Mouse (Mus musculus): ENCODE results near the gene Rnf185. TPM values are rescaled to one million over a fixed set of nuclear protein-coding genes. Genes with fewer than 3 reads are reported as not detected.

The Rnf185 gene
- polyA plus RNA-seq, 1 experiment from 2014 or later = 43.9 TPM

DNA sequence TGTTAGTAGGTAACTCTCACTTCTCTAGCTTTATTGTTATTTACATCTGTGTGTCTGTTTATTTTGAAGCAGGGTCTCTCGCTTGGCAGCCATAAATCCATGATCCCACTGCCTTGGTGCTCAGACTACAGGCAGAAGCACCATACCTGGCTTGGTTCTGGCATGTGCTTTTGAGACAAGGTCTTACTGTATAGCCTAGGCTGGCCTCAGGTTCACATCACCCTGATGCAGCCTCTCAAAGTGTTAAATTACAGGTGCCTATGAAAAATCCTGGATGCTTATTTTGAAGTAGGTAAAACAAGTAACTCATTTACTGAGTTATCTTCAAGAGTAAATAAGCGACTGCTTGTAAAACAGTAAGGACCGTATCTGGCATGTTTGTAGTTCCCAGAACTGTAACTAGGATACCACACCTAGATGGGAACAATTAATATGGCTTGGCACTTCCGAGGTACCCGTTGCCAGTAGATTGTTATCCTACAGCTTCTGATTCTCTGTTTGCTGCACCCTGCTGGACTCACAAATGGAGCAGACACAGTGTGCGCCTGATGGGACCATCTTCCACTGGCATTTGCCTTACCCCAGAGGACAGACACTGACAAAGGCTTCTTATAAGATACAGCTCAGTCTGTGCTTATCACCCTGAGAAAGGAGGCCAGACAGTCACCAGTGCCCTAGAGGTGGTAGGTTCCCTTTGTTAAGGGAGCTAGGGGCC lies 64.5 kb downstream of the Rnf185 start:
- H3K4me2 ChIP-seq (replicated peaks) = no peak overlapping the region
- no peak overlapping the region for H3K27ac ChIP-seq
- no peaks in the 10 kb centered on the region for H3K9me3 ChIP-seq
- WGBS = 86% methylated on average over 6 of the region's 6 CpGs
- peaks cover 13% of the 10 kb centered on the region for H3K36me3 ChIP-seq
- no peaks in the 10 kb centered on the region for H3K4me1 ChIP-seq
- no peaks in the 10 kb centered on the region for H3K27me3 ChIP-seq (replicated peaks)
- H3K9ac ChIP-seq = no peak overlapping the region
- ATAC-seq (ENCODE audit: low FRiP score, low read depth) = no peak
- H3K4me3 ChIP-seq = no peak overlapping the region

DNA sequence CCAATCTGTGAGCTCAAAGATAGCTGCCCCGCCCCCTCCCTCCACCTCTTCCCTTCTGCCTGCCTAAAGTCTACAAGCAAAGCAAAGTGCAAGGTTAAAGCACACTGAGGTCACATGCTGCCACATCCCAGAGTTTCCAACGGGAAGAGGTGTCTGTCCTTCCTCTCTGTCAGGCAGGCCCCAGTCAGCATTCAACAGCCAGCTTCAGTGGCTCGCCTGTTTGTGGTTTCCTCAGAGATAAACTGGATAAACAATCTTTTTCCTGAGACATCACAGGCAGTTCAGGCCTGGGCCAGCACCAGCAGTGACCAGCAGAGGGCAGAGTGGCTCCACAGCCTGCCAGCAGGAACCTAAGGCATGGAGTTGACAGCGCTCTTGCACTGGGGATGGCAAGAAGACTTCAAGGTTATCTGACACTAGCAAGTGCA lies 65.2 kb downstream of the Rnf185 start:
- H3K9me3 ChIP-seq = no peaks in the 10 kb centered on the region
- H3K4me3 ChIP-seq = no peak overlapping the region
- no peaks in the 10 kb centered on the region for H3K27me3 ChIP-seq (replicated peaks)
- 34% methylated on average over 4 of the region's 4 CpGs for WGBS
- no peak overlapping the region for H3K4me2 ChIP-seq (replicated peaks)
- no peak overlapping the region for H3K9ac ChIP-seq
- H3K36me3 ChIP-seq = peaks cover 13% of the 10 kb centered on the region
- H3K4me1 ChIP-seq = no peaks in the 10 kb centered on the region
- ATAC-seq (ENCODE audit: low FRiP score, low read depth) = 0 out of 2 replicates have a peak, but pooled peaks have one; percentile 74
- H3K27ac ChIP-seq = no peak overlapping the region

DNA sequence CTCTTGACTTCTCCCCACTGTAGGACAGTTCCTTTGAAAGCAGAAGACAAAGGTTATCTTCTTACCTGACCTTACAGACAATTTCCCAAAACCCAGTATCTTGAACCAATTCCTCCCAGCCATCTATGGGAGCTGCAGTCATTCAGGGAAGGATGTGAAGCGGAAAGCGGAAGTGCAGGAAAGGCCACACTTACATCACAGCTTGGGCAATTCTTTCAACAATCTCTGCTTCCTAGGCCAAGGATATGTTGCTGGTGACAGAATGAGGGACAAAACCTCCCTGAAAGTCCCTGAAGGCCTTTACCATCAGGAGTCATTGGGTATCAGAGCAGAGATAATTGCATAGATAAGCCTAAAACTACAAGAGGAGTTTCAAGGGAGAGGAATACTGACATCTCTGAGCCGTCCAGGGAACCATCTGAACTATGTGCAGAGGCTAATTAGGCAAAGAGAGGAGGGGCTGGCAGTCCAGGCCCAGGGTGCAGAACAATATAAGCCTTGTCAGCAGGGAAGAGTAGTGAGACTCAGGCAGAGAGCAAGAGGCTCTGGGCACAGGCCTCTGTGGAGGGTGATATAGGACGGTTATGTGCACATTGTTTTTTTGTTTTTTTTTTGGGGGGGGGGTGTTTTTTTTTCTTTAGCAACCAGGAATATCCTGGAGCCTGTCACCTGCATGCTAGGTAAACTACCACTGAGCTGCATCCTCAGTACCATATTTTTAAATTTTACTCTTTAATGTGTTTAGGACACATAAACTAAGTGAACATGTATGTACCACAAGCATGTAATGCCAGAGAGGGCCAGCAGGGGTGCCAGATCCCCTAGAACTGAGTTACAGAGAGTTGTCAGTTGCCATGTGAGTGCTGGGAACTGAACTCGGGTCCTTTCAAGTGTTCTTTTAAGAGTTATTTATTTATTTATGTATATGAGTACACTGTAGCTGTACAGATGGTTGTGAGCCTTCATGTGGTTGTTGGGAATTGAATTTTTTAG lies 69.3 kb downstream of the Rnf185 start:
- no peak for ATAC-seq (ENCODE audit: low FRiP score, low read depth)
- no peak overlapping the region for H3K27ac ChIP-seq

DNA sequence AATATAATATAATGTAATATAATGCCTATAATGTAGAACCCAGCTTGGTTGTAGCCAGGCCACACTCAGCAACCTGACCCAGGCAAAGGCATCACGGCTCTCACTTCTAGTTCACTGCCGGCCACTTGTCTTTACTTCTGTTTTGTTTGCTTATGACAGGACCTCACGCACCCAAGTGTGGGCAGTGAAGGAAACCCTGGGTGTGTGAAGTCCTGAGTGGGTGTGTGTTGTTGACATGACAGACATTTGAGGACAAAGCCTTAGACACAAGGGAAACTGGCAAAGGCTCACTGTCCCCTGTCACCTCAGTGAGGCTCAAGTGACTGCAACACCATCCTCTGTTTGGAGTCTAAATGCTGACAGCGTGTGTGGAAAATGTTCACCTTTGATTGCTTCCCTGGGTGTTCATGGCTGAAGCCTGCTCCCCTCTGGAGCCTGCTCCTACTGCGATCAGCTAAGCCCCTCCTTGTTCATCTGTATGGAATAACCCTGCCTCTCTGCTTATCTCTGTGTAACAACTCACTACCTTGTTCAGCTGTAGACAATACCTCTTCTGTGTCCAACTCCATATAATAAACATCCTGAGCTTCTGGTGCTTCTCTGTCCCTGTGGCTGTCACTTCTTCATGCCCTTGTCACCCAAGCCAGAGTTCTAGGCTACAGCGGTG lies 70.9 kb downstream of the Rnf185 start:
- Histone ChIP-seq H3K36me3 (peaks cover 11% of the 10 kb centered on the region; the same call in 1 of the 2 replicates), H3K9ac (no peak overlapping the region), H3K27me3 (replicated peaks) (no peaks in the 10 kb centered on the region), H3K27ac (no peak overlapping the region), H3K9me3 (no peaks in the 10 kb centered on the region), H3K4me2 (replicated peaks) (no peak overlapping the region), H3K4me1 (no peaks in the 10 kb centered on the region), H3K4me3 (no peak overlapping the region)
- WGBS = 95% methylated on average over 6 of the region's 6 CpGs
- ATAC-seq (ENCODE audit: low FRiP score, low read depth) = no peak

More for the DNA sequence above, 69.3 kb downstream of the Rnf185 start:
- H3K4me2 ChIP-seq (replicated peaks) = no peak overlapping the region
- H3K36me3 ChIP-seq = peaks cover 13% of the 10 kb centered on the region; the same call in 1 of the 2 replicates
- no peaks in the 10 kb centered on the region for H3K9me3 ChIP-seq
- H3K4me3 ChIP-seq = no peak overlapping the region
- H3K27me3 ChIP-seq (replicated peaks) = no peaks in the 10 kb centered on the region
- no peak overlapping the region for H3K9ac ChIP-seq
- no peaks in the 10 kb centered on the region for H3K4me1 ChIP-seq
- 83% methylated on average over 5 of the region's 5 CpGs for WGBS

DNA sequence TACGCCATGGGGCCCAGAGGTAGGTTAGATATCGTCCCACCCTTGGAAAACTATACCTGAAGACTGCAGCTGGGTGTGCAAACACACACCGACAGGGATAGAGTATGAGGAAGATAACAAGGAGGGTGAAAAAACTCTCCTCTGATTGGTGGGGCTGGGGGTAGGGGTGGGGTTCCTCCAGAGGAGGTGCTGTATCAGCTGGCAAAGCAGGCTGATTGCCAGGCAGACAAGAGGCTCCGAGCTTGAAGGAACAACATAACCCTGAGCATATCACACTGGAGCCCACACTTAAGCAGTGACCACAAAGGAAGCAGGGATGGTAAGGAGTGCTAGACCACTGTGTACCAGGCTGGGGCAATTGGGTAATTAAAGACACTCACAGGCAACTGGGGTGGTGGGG lies 72.7 kb downstream of the Rnf185 start:
- Histone ChIP-seq H3K4me3 (no peak overlapping the region), H3K27me3 (replicated peaks) (no peaks in the 10 kb centered on the region), H3K27ac (no peak overlapping the region), H3K36me3 (peaks cover 9% of the 10 kb centered on the region; the same call in 1 of the 2 replicates), H3K9ac (no peak overlapping the region), H3K4me1 (peaks cover 5% of the 10 kb centered on the region; the same call in 1 of the 2 replicates), H3K9me3 (no peaks in the 10 kb centered on the region), H3K4me2 (replicated peaks) (no peak overlapping the region)
- no peak for ATAC-seq (ENCODE audit: low FRiP score, low read depth)
- WGBS = 85% methylated on average over 4 of the region's 4 CpGs

DNA sequence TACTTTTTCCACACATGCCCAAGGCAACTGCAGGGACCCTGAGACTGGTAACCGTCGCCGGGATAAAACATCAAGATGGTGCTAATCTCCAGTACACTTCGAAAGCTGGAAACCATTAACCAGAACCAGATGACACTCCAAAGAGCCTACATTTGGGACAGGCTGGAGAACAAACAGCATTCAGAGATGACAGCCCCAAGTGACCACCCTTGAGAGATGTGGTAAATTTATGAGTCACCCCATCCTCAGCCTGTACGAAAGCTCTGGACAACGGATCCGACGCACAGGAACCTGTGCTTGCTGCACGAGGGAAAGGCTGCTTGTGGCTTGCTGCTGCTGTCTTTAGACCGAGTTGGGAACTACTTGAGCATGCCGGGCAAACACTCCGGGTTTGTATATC lies 77.4 kb downstream of the Rnf185 start:
- H3K4me2 ChIP-seq (replicated peaks) = 0 out of 2 replicates have a peak overlapping the region, but pooled peaks have one; percentile 24

DNA sequence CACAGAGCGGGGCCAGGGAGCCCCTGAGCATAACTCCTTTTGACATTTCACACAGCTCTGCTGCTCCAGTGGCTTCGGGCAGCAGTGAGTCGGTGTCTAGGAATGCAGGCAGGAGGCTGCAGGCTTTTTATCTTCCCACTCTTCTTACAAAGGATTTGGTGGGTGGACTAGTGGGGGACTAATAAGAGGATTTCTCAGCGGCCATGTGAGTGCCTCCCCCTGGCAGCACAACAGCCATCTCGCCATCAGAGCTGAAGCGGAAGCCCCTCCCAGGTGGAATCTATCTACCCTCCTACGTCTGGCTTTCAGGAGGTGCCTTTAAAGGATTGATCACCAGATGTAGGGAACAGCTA lies 77.9 kb downstream of the Rnf185 start:
- WGBS = 17% methylated on average over 7 of the region's 7 CpGs
- peak overlapping the region; percentile 26; the same call in 1 of the 2 replicates for H3K9ac ChIP-seq
- H3K4me2 ChIP-seq (replicated peaks) = peak overlapping the region; percentile 24
- H3K9me3 ChIP-seq = no peaks in the 10 kb centered on the region
- H3K27ac ChIP-seq = peak overlapping the region; percentile 42; the same call in 1 of the 2 replicates
- H3K36me3 ChIP-seq = no peaks in the 10 kb centered on the region
- no peak overlapping the region for H3K4me3 ChIP-seq
- no peak for ATAC-seq (ENCODE audit: low FRiP score, low read depth)
- peaks cover 40% of the 10 kb centered on the region for H3K4me1 ChIP-seq
- H3K27me3 ChIP-seq (replicated peaks) = no peaks in the 10 kb centered on the region

More for the DNA sequence above, 77.4 kb downstream of the Rnf185 start:
- no peaks in the 10 kb centered on the region for H3K9me3 ChIP-seq
- H3K36me3 ChIP-seq = no peaks in the 10 kb centered on the region
- H3K27me3 ChIP-seq (replicated peaks) = no peaks in the 10 kb centered on the region
- no peak for ATAC-seq (ENCODE audit: low FRiP score, low read depth)
- WGBS = 72% methylated on average over 12 of the region's 12 CpGs
- H3K27ac ChIP-seq = no peak overlapping the region
- no peak overlapping the region for H3K4me3 ChIP-seq
- peaks cover 35% of the 10 kb centered on the region for H3K4me1 ChIP-seq
- H3K9ac ChIP-seq = no peak overlapping the region

DNA sequence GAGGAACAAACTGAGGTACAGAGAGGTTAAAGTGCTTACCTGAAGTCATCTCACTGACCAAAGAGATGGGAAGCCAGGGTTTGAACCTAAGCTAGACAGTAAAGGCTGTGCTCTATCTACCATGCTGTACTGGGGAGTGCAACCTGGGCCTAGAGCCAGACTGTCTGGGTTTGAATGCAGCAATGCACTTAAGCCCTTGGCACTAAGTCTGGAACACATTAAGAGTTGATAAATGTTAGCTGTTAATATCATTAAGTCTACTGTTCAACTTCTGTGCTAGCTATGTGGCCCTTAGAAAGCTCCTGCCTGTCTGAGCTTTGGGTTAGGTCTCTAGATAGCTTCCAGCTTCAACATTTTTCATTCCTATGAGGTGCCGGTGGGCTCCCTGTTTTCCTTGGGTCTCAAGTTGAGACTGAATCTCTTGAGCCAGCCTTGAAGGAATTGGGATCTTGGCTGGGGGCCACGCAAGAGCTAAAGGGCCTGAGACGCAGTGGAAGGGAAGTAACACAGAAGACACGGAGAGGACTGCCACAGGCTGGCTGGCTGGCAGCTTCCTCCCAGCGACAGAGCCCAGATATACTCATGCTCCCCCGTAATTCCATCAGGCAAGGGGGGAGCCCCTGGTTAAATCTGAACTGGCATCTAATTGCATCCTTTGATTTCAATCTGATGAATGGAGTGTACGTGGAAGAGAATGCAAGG lies 78.4 kb downstream of the Rnf185 start:
- no peak for ATAC-seq (ENCODE audit: low FRiP score, low read depth)
- Histone ChIP-seq H3K36me3 (no peaks in the 10 kb centered on the region), H3K4me1 (peaks cover 45% of the 10 kb centered on the region), H3K4me3 (no peak overlapping the region), H3K27me3 (replicated peaks) (no peaks in the 10 kb centered on the region), H3K9me3 (no peaks in the 10 kb centered on the region), H3K4me2 (replicated peaks) (peak overlapping the region; percentile 24), H3K9ac (peak overlapping the region; percentile 26; the same call in 1 of the 2 replicates), H3K27ac (peak overlapping the region; percentile 42; the same call in 1 of the 2 replicates)
- 45% methylated on average over 7 of the region's 7 CpGs for WGBS

DNA sequence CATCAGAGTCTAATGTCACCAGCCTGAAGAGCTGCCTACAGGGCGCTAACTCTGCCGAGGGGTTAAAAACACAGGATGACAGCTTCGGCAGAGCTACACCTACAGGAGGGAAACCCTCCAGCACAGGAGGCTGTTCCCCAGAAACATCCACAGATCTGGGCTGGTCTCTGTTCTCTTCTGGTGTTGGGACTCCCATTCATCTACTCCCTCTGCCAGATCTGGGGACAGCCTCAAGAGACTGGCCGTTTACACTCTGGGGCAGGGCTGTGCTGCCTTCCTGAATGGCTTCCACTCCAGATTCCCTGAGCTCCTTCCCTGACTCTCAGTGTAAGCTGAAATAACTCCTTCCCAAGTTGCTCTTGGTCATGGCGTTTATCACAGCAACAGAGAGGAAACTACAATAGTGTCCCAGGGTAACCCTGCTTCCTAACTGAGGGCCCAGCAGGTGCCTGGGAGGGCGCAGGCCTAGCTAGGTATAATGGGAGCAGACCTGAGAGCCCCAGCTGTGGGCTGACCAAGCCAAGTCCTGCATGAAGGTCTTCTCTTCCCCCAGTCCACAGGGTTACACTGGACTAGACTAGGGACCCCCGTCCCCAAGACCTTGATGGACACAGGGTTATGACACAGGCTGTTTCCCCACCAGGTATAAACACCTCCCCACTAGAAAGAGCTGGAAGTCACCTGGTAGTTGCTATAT lies 80.4 kb downstream of the Rnf185 start:
- peaks cover 45% of the 10 kb centered on the region for H3K4me1 ChIP-seq
- H3K4me2 ChIP-seq (replicated peaks) = peak overlapping the region; percentile 82
- no peaks in the 10 kb centered on the region for H3K9me3 ChIP-seq
- H3K4me3 ChIP-seq = peak overlapping the region; percentile 59
- H3K27me3 ChIP-seq (replicated peaks) = no peaks in the 10 kb centered on the region
- H3K36me3 ChIP-seq = no peaks in the 10 kb centered on the region
- ATAC-seq (ENCODE audit: low FRiP score, low read depth) = peak; percentile 42
- WGBS = 26% methylated on average over 7 of the region's 7 CpGs
- peak overlapping the region; percentile 80 for H3K9ac ChIP-seq
- H3K27ac ChIP-seq = peak overlapping the region; percentile 67

DNA sequence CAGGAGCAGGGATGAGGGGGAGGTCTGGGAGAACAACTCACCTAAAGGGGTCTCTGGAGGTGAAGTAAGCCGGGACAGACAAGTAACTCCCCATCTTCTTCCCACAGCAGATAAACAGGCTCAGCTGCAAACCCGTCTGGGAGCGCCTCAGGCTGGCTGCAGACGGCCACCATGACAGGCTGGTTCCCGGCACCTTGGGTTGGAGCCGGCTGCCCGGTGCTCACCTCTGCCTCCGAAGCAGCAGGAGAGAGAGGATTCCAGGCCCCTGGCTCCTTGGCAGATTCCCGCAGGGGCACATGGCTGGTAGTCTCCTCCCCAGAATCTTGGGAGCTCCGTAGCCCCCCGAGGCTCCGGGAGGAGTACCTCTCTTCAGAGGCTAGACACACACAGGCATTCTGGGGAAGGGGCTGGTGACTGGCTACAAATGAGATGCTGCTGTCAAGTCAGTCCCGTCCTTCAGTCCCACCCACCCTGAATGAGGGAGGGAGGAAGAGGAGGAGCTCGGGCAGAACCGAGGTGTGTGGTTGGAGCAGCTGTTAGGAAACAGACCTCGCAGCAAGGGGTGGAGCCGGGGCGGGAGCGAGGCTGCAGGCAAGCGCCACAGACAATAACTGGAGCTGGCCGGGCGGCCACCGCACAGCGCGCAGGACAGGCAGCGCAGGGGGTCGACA lies 81.1 kb downstream of the Rnf185 start:
- Histone ChIP-seq H3K4me2 (replicated peaks) (peak overlapping the region; percentile 82), H3K4me3 (peak overlapping the region; percentile 59)
- peak; percentile 91 for ATAC-seq (ENCODE audit: low FRiP score, low read depth)

More for the DNA sequence above, 81.1 kb downstream of the Rnf185 start:
- H3K36me3 ChIP-seq = no peaks in the 10 kb centered on the region
- WGBS = 2% methylated on average over 27 of the region's 27 CpGs
- H3K27me3 ChIP-seq (replicated peaks) = no peaks in the 10 kb centered on the region
- H3K9ac ChIP-seq = peak overlapping the region; percentile 80
- H3K9me3 ChIP-seq = no peaks in the 10 kb centered on the region
- H3K27ac ChIP-seq = peak overlapping the region; percentile 67
- peaks cover 45% of the 10 kb centered on the region for H3K4me1 ChIP-seq
